Mouse (Mus musculus) liver, adult 2 months (tissue): ENCODE measurements around the gene Dst.

ENCODE experiments used
- CTCF ChIP-seq: fragments of 200-500 bp; IDR thresholded peaks from 2 replicates; pipeline ENCODE4 v1.5.1; 2011; ENCODE audit warnings: low read depth, low read length, control low read depth
- POLR2A ChIP-seq: fragments of 200-500 bp; IDR thresholded peaks from 2 replicates; pipeline ENCODE4 v1.6.1; 2011; ENCODE audit warnings: low read length, control low read depth; ENCODE audit not compliant: insufficient read depth; ENCODE audit errors: extremely low read depth

DNA sequence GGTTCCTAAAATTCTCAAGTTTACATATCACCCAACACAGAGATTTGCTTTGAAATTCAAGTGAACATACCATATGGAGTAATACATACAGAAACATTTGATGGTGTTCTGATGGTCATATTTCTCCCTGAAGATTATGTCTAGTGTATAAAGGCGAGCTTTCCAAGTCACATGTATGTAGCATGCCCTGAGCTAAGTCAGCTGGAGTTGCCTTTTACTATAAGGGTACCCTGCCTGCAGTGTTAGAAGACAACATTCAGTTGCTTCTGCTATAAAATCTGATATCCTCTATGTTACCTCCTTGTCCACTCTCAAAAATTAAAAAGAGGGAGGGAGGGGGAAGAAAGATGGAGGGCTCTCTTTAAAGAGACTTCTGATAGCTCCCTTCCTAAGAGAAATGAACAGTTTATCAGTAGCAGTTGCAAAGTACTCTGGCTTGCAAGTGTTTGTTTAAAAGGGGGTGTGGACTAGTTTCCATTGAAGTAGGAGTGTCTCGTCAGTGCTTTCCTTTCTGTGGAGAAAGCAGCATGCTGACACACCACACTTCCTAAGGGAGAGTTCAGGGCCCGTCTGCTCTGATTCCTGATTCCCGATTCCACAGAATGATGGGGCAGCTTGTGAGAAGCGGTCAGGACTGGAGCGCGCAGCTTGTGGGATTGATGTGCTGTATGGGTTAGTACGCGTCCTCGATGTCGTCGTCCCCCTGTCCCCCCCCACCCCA lies 168.8 kb downstream of the Dst start:
- TF ChIP-seq CTCF: no peak
- no peak for TF ChIP-seq POLR2A
